Comparison of ENCODE assay signal across 24 mouse cellular contexts in the genomic region with DNA sequence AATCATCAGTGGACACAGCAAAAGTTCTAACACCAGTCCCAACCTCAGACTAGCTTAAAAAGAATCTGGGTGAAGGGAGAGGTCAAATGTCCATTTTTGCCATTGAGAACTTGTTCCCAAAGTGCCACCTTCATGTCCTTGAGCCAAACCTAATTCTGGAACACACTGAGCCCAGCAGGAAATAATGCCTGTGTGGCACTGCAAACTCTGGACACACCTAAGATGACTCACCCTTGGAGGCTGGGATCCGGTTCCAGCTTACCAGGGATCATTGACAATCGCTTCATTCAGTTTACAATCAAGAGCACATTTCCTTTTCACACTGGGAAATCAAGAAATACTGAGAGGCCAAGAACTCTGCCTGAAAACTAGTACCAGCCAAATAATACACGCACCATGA.
DNase-seq lines count a peak whose midpoint lies in the region; ATAC-seq and TF ChIP-seq lines count a peak whose summit lies in the region.
"Had no signal": no experiment of that assay in that cellular context is flagged by ENCODE, and none has a peak within 500 bp of the region (broad histone marks: within the 10 kb centered on the region; RNA-seq: fewer than 3 reads in every experiment).

No protein-coding gene starts in this region.

- no peak overlapping the region for H3K4me2 ChIP-seq in stomach, postnatal 0 days (replicated peaks; ENCODE audit: low read depth)
- H3K4me2 ChIP-seq: embryonic facial prominence, embryonic 13.5 days; heart, embryonic 13.5 days; hindbrain, embryonic 14.5 days; limb, embryonic 13.5 days; liver, embryonic 12.5 days; midbrain, embryonic 12.5 days had no signal

- no peaks in the 10 kb centered on the region for H3K27me3 ChIP-seq in stomach, postnatal 0 days (ENCODE audit: control insufficient read depth, insufficient read depth, low read length)
- H3K27me3 ChIP-seq: CH12.LX; embryonic facial prominence, embryonic 13.5 days; heart, embryonic 13.5 days; limb, embryonic 13.5 days; liver, embryonic 12.5 days; midbrain, embryonic 12.5 days; Patski had no signal

- no peak overlapping the region for H3K9ac ChIP-seq in stomach, postnatal 0 days (ENCODE audit: low read length)
- H3K9ac ChIP-seq: embryonic facial prominence, embryonic 13.5 days; heart, embryonic 13.5 days; hindbrain, embryonic 14.5 days; limb, embryonic 13.5 days; liver, embryonic 12.5 days; midbrain, embryonic 12.5 days had no signal

- ATAC-seq in stomach, postnatal 0 days (ENCODE audit: low FRiP score, low TSS enrichment): peak; percentile 97
- ATAC-seq: forebrain, embryonic 16.5 days; liver, embryonic 12.5 days; Patski had no signal

- 0 out of 2 replicates have a peak overlapping the region, but pooled peaks have one; percentile 1 for H3K27ac ChIP-seq in brown adipose tissue, adult 24 weeks (replicated peaks; ENCODE audit: low read depth, low read length)
- peak overlapping the region; percentile 72 for H3K27ac ChIP-seq in stomach, postnatal 0 days (replicated peaks)
- H3K27ac ChIP-seq: embryonic facial prominence, embryonic 13.5 days; heart, embryonic 13.5 days; hindbrain, embryonic 14.5 days; limb, embryonic 13.5 days; liver, embryonic 12.5 days; midbrain, embryonic 12.5 days had no signal

- H3K4me1 ChIP-seq in brown adipose tissue, adult 24 weeks (ENCODE audit: control insufficient read depth, insufficient read depth, insufficient read length, low read length): peaks cover 2% of the 10 kb centered on the region; the same call in 1 of the 2 replicates
- H3K4me1 ChIP-seq in stomach, postnatal 0 days (replicated peaks; ENCODE audit: control insufficient read depth, insufficient read depth): no peaks in the 10 kb centered on the region
- H3K4me1 ChIP-seq: embryonic facial prominence, embryonic 13.5 days; heart, embryonic 13.5 days; limb, embryonic 13.5 days; liver, embryonic 12.5 days; megakaryocyte, embryonic 14.5 days; midbrain, embryonic 12.5 days had no signal

- H3K9me3 ChIP-seq in stomach, postnatal 0 days (ENCODE audit: control insufficient read depth, low read length): no peaks in the 10 kb centered on the region
- H3K9me3 ChIP-seq: embryonic facial prominence, embryonic 13.5 days; limb, embryonic 13.5 days; liver, embryonic 12.5 days; megakaryocyte, embryonic 14.5 days; midbrain, embryonic 12.5 days had no signal

- TF ChIP-seq EP300 in stomach, postnatal 0 days (optimal IDR thresholded peaks at IDR 0.05): no peak

- no peak overlapping the region for H3K4me3 ChIP-seq in brown adipose tissue, adult 24 weeks (ENCODE audit: insufficient read depth, low read depth, low read length)
- H3K4me3 ChIP-seq in stomach, postnatal 0 days (ENCODE audit: low read depth, low read length): no peak overlapping the region
- H3K4me3 ChIP-seq: embryonic facial prominence, embryonic 13.5 days; heart, embryonic 13.5 days; limb, embryonic 13.5 days; liver, embryonic 12.5 days; megakaryocyte, embryonic 14.5 days; midbrain, embryonic 12.5 days; myocyte had no signal

- DNase-seq in Muller cell, postnatal 12 days (ENCODE audit: inconsistent ontology term): peak; percentile 0
- DNase-seq in large intestine, adult 2 months (ENCODE audit: low read depth, low spot score): peak; percentile 85
- DNase-seq in stomach, postnatal 0 days (ENCODE audit: low spot score): peak; percentile 76
- DNase-seq in cerebellum, postnatal 4 days (ENCODE audit: low spot score in 2 of 2): no peak
- DNase-seq in layer of hippocampus, postnatal 25 days (ENCODE audit: extremely low spot score in 1 of 2, low spot score in 1 of 2): no peak
- DNase-seq: adrenal gland, postnatal 10 days; cerebellum, adult 11-12 months; cerebellum, adult 9-11 months; heart, postnatal 10 days; kidney, adult 2 months; kidney, postnatal 10 days; layer of hippocampus, adult 9-11 months had no signal

- 21% methylated on average over 3 of the region's 3 CpGs for whole genome bisulfite sequencing in large intestine, adult 2 months
- 50% methylated on average over 3 of the region's 3 CpGs for WGBS in stomach, postnatal 0 days

- no peaks in the 10 kb centered on the region for H3K36me3 ChIP-seq in stomach, postnatal 0 days (ENCODE audit: control insufficient read depth, insufficient read depth, low read length)
- H3K36me3 ChIP-seq: embryonic facial prominence, embryonic 13.5 days; heart, embryonic 13.5 days; limb, embryonic 13.5 days; liver, embryonic 12.5 days; midbrain, embryonic 12.5 days had no signal

- no peak for TF ChIP-seq CTCF in stomach, postnatal 0 days (IDR thresholded peaks at IDR 0.05; ENCODE audit: low read depth)

Comparison
In these comparisons a context has a peak if more than half of its experiments do, and no peak if none do; other contexts are left out.
1. DNase-seq: peak in Muller cell, postnatal 12 days (single experiment), large intestine, adult 2 months (single experiment) and stomach, postnatal 0 days (single experiment); none in cerebellum, postnatal 4 days (0 of 2) and layer of hippocampus, postnatal 25 days (0 of 2).